Mouse (Mus musculus) skeletal muscle tissue, postnatal 0 days (tissue): ENCODE results near the gene Sohlh1. TPM values are rescaled to one million over a fixed set of nuclear protein-coding genes. Genes with fewer than 3 reads are reported as not detected.

Experiments
- polyA plus RNA-seq: library from polyadenylated mRNA; unstranded; fragments of >200 nt; fragmentation: Nextera tagmentation; extraction: Ambion mirVana; gene quantifications from 2 replicates; pipeline ENCODE4 v1.2.1, GENCODE M21; 2015

The Sohlh1 gene
- not detected in 2 replicates for polyA plus RNA-seq

DNA sequence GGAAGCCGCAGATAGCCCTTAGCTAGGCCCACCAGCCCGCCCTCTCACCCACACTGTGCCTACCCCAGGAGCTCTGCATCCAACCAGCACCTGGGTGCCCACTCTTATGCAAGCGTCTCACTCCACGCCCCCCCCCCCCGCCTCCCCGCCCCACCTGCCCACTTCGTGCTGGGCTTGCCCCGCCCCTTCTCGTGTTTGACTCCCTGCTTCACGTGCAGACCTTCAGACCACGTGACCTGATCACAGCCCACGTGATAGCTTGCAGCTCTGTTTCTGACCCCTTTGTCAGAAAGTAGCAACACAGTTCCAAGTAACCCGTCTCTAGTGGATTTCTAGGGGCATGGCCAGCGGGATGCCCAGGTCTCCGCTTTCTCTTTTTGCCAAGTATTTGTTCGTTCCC, at the start of gene Sohlh1:
Sohlh1 (minus strand) TSS at position 23 of the 400 bp plus-strand sequence.

DNA sequence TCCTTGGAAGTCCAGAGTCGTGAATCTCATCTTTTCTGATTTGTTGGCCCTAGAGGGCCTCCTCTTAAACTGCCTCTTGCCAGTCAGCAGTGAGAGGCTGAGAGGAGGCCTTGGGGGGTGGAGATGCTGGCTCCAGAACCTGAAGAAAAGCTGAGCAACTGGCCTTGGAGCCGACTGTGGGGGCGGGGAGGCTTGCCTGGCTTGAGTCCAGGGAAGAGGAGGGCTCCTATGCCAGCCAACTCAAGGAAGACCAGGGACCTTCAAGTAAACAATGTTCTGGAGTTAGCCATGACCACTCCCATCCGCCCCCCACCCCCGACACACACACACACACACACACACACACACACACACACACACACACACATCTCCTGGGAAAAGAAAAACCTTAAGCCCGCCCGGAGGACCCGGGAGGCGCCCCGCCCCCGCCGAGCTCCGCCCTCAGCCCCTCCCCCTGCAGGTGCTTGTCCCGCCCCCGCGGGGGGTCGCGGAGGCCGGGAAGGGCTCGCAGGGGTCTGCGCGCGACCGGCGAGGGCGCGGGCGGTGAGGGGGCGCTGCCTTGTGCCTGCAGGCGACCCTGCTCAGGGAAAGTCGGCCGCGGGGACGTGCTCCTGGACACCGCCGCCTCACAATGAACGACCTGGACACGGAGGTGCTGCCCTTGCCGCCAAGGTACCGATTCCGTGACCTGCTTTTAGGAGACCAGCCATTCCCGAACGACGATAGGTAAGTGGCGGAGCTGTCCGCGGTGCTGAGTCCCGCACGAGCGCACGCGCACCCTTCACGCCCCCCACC, 16.5 kb upstream of the Sohlh1 start, which contains the start of gene Kcnt1:
Kcnt1 (plus strand) TSS at position 398 of the 795 bp plus-strand sequence.

DNA sequence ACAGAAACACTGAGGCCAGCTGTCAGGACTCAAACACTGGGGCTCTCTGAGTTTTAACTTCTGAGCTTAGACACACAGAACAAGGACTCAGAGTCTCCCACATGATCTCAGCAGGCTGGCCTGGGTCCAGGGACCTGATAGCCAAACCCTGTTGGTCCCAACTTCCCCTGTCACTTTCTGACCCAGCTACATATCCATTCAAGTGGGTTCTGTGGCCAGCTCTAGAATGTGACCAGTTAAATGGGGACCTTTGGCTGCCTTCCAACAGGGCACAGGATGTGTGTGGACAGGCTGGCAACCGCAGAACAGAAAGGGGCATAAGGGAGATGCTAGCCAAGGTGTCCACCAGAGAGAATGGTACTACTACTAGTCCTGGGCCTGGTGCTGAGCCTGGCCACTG, 24.2 kb downstream of the Sohlh1 start, which contains the start of gene Lcn9:
Lcn9 (plus strand) TSS at position 348 of the 400 bp plus-strand sequence.

DNA sequence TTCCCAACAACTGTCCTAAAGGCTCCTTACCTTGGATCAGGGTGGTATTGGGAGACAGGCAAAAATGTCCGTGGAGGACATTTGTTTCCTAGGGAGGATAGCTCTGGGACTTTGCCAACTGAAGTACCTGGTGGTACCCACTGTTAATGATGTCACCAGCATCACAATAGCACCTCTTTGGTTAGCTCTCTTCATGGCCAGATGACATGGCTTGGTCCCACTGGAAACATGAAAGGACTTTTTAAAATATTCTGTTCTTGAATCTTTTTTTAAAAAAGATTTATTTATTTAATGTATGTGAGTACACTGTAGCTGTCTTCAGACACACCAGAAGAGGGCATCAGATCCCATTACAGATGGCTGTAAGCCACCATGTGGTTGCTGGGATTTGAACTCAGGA, 31.3 kb downstream of the Sohlh1 start, which contains the start of gene Glt6d1:
Glt6d1 (minus strand) TSS at position 101 of the 400 bp plus-strand sequence.

Other genes with a start within 250 kb of the Sohlh1 start
- 37.7 TPM in 2 replicates for gene Rabl6, start 238.7 kb downstream of the Sohlh1 start, polyA plus RNA-seq
- 0.35 and 0.42 TPM in 2 replicates for gene Ccdc183, start 229.6 kb downstream of the Sohlh1 start, polyA plus RNA-seq
- 22.0 and 25.0 TPM in 2 replicates for gene Tmem141, start 225.2 kb downstream of the Sohlh1 start, polyA plus RNA-seq
- 12.6 and 21.8 TPM in 2 replicates for gene Fcna, start 219.2 kb downstream of the Sohlh1 start, polyA plus RNA-seq
- not detected in 2 replicates for gene Lcn8, start 194.1 kb downstream of the Sohlh1 start, polyA plus RNA-seq
- not detected in 2 replicates for gene Lcn5, start 189.3 kb downstream of the Sohlh1 start, polyA plus RNA-seq
- not detected in 2 replicates for gene Lcn6, start 170.5 kb downstream of the Sohlh1 start, polyA plus RNA-seq
- not detected in 2 replicates for gene Lcn10, start 164.5 kb downstream of the Sohlh1 start, polyA plus RNA-seq
- gene Obp2a, start 147.2 kb downstream of the Sohlh1 start, polyA plus RNA-seq: not detected in 2 replicates
- 41.4 and 46.9 TPM in 2 replicates for gene Bmyc, start 140.5 kb downstream of the Sohlh1 start, polyA plus RNA-seq
- gene Obp2b, start 110.2 kb downstream of the Sohlh1 start, polyA plus RNA-seq: not detected in 2 replicates
- gene Lcn3, start 81.7 kb downstream of the Sohlh1 start, polyA plus RNA-seq: not detected in 2 replicates
- not detected in 2 replicates for gene Lcn11, start 70.2 kb downstream of the Sohlh1 start, polyA plus RNA-seq
- gene Gm13539, start 65.0 kb downstream of the Sohlh1 start, polyA plus RNA-seq: not detected in 2 replicates
- gene Glt6d1, start 31.4 kb downstream of the Sohlh1 start, polyA plus RNA-seq: not detected in 2 replicates
- gene Lcn9, start 24.1 kb downstream of the Sohlh1 start, polyA plus RNA-seq: not detected in 2 replicates
- gene Kcnt1, start 16.5 kb upstream of the Sohlh1 start, polyA plus RNA-seq: 0.26 and 0.45 TPM in 2 replicates
- gene Camsap1, start 136.0 kb upstream of the Sohlh1 start, polyA plus RNA-seq: 7.5 and 8.7 TPM in 2 replicates
- gene Ubac1, start 174.5 kb upstream of the Sohlh1 start, polyA plus RNA-seq: 288 and 302 TPM in 2 replicates